Mouse (Mus musculus) adipocyte (in vitro differentiated cells): ENCODE measurements at regions not wholly inside any gene's neighbourhood (a gene's known extent, or its start where the extent isn't known, plus 50 kb on each side); places are given as distances from the start of the nearest gene placed in this dataset.

ENCODE experiments used
- DNase-seq: peaks from one replicate; pipeline ENCODE4 v3.0.0-alpha.2; 2016; ENCODE audit warnings: low spot score

- no peak for DNase-seq
Observed at GRCm38 (mm10) chr16:5538836-5539510, 283.2 kb upstream of the Eef2kmt start.

- peak; percentile 7 for DNase-seq
Observed at GRCm38 (mm10) chr16:5537286-5538204, 281.8 kb upstream of the Eef2kmt start.

GRCm38 (mm10) chr16:5536515-5536972 is 280.8 kb upstream of the Eef2kmt start:
- DNase-seq, result no peak

- DNase-seq, result no peak
Observed at GRCm38 (mm10) chr16:5535414-5535813, 279.6 kb upstream of the Eef2kmt start.

GRCm38 (mm10) chr16:5534862-5535261 is 279.1 kb upstream of the Eef2kmt start:
- DNase-seq, result no peak

- DNase-seq, result no peak
Observed at GRCm38 (mm10) chr16:5534385-5534784, 278.6 kb upstream of the Eef2kmt start.

GRCm38 (mm10) chr16:5532281-5532680 is 276.5 kb upstream of the Eef2kmt start:
- no peak for DNase-seq

GRCm38 (mm10) chr16:5529823-5530222 is 274.0 kb upstream of the Eef2kmt start:
- DNase-seq, result peak; percentile 10

- no peak for DNase-seq
Observed at GRCm38 (mm10) chr16:5527936-5528335, 272.2 kb upstream of the Eef2kmt start.

GRCm38 (mm10) chr16:5524375-5524774 is 268.6 kb upstream of the Eef2kmt start:
- no peak for DNase-seq

GRCm38 (mm10) chr16:5523402-5524021 is 267.7 kb upstream of the Eef2kmt start:
- no peak for DNase-seq

GRCm38 (mm10) chr16:5517746-5518145 is 262.0 kb upstream of the Eef2kmt start:
- DNase-seq, result no peak

GRCm38 (mm10) chr16:5515867-5516266 is 260.1 kb upstream of the Eef2kmt start:
- no peak for DNase-seq

- DNase-seq, result no peak
Observed at GRCm38 (mm10) chr16:5507261-5507660, 251.5 kb upstream of the Eef2kmt start.

- no peak for DNase-seq
Observed at GRCm38 (mm10) chr16:5501961-5502360, 246.2 kb upstream of the Eef2kmt start.

GRCm38 (mm10) chr16:5496051-5496685 is 240.4 kb upstream of the Eef2kmt start:
- no peak for DNase-seq

- DNase-seq, result no peak
Observed at GRCm38 (mm10) chr16:5493352-5493751, 237.6 kb upstream of the Eef2kmt start.

- DNase-seq, result no peak
Observed at GRCm38 (mm10) chr16:5487259-5487658, 231.5 kb upstream of the Eef2kmt start.

- DNase-seq, result no peak
Observed at GRCm38 (mm10) chr16:5483337-5483736, 227.6 kb upstream of the Eef2kmt start.

GRCm38 (mm10) chr16:5480148-5480547 is 224.4 kb upstream of the Eef2kmt start:
- DNase-seq, result no peak

- no peak for DNase-seq
Observed at GRCm38 (mm10) chr16:5478970-5479369, 223.2 kb upstream of the Eef2kmt start.

GRCm38 (mm10) chr16:5471321-5471720 is 215.5 kb upstream of the Eef2kmt start:
- DNase-seq, result peak; percentile 21
